1 mouse cellular context compared by ENCODE assay signal in the genomic region with DNA sequence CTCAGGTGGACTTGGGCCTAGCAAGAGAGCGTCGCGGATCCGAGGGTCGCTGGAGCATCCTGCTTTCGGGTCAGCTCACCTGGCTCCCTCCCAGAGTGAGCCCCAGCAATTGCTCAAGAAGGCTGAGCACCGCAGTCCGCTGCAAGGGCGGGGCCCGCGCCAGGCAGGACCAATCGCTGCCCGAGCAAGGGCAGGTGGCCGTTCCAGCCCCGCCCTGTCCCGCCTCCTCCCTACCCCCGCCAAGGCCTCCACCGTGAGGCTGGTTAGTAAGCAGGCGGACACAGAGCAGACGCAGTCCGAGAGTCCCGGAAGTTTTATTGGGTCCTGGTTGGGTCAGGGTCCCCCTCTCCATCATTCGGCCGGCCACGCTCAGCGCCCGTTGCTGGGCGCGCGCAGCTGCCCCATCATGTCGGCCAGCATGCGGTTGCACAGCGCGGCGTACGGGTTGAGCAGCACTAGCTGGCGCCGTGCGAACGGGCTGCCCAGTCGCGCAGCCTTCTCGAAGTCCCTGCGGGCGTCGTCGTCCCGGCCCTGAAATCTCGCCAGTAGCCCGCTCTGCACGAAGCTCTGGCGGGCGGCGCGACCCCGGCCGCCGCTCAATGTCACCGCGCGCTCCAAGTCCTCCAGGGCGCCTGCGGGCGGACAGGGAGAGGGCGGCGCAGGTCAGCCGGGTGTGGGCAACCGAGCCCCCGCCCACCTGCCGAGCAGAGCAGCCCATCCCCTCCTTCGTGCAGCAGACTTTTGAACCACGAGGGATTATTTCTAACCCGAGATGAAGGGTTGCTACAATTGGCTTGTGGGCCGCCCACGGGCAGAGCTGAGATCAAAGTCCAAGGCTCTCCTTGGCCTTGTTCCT.
TF ChIP-seq lines count a peak whose summit lies in the region.

Gene Tmem25 (minus strand): TSS at position 206 of the 856 bp plus-strand sequence.

TF ChIP-seq in MEL, 35 proteins besides CTCF, POLR2A, EP300 and RAD21 (continued from another document):
- TF ChIP-seq POLR2AphosphoS2 (IDR thresholded peaks at IDR 0.05; ENCODE audit: low read length) (no peak; the same call in 1 of the 2 replicates), ZNF384 (IDR thresholded peaks at IDR 0.05; ENCODE audit: low read depth, low read length) (no peak), CHD2 (IDR thresholded peaks at IDR 0.05; ENCODE audit: low read length) (no peak), POLR2AphosphoS5 (IDR thresholded peaks at IDR 0.05; ENCODE audit: borderline replicate concordance, low read depth, low read length) (no peak), TBP (IDR thresholded peaks at IDR 0.05; ENCODE audit: low read depth, low read length) (peak; percentile 45; the same call in 1 of the 2 replicates), TAL1 (IDR thresholded peaks at IDR 0.05; ENCODE audit: low read length) (no peak)
